Comparison of ENCODE assay signal across 18 mouse cellular contexts in the genomic region with DNA sequence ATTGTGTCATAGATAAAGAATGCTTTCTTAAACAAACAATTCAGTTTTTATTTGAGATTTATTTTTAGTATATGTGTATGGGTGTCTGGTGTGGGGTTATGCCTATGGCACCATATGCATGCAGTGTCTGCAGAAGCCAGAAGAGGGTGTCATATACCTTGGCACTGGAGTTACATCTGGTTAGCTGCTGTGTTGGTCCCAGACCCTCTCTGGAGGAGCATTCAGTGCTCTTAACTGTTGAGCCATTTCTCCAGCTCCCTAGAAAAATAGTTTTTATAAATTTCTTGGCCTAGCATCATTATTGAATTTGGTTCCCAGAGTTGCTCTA. TPM values are rescaled to one million over a fixed set of nuclear protein-coding genes. Genes with fewer than 3 reads are reported as not detected.
DNase-seq lines count a peak whose midpoint lies in the region; ATAC-seq and TF ChIP-seq lines count a peak whose summit lies in the region.
"Had no signal": no experiment of that assay in that cellular context is flagged by ENCODE, and none has a peak within 500 bp of the region (broad histone marks: within the 10 kb centered on the region; RNA-seq: fewer than 3 reads in every experiment).

No protein-coding gene starts in this region.

- H3K27ac ChIP-seq in kidney, postnatal 0 days = no peak overlapping the region
- peak overlapping the region; percentile 19; the same call in 1 of the 2 replicates for H3K27ac ChIP-seq in embryonic facial prominence, embryonic 15.5 days (replicated peaks)
- H3K27ac ChIP-seq: heart, embryonic 15.5 days; hindbrain, embryonic 10.5 days; limb, embryonic 12.5 days; lung, embryonic 15.5 days; neural tube, embryonic 15.5 days had no signal

- TF ChIP-seq CTCF in kidney, postnatal 0 days (IDR thresholded peaks at IDR 0.05; ENCODE audit: low read depth) = peak; percentile 23; the same call in 1 of the 2 replicates

- no peak overlapping the region for H3K4me2 ChIP-seq in kidney, postnatal 0 days (ENCODE audit: low read length)
- no peak overlapping the region for H3K4me2 ChIP-seq in embryonic facial prominence, embryonic 15.5 days (replicated peaks)
- H3K4me2 ChIP-seq: heart, embryonic 15.5 days; limb, embryonic 12.5 days; lung, embryonic 15.5 days; midbrain, embryonic 11.5 days; neural tube, embryonic 15.5 days had no signal

- no peaks in the 10 kb centered on the region for H3K36me3 ChIP-seq in kidney, postnatal 0 days (ENCODE audit: insufficient read depth, low read length)
- H3K36me3 ChIP-seq in embryonic facial prominence, embryonic 15.5 days = peaks cover 8% of the 10 kb centered on the region; the same call in 1 of the 2 replicates
- H3K36me3 ChIP-seq: heart, embryonic 15.5 days had no signal

- intact Hi-C loops in left cerebral cortex, postnatal 10 days (cut with DNase I) = no loop called here

- peak; percentile 4 for DNase-seq in CD4-positive, CD25-positive, alpha-beta regulatory T cell, adult 2 months (ENCODE audit: low read depth, low spot score)
- DNase-seq in kidney, postnatal 0 days (ENCODE audit: low spot score) = no peak
- no peak for DNase-seq in kidney, postnatal 25 days
- peak; percentile 75 for DNase-seq in 3T3-L1 (ENCODE audit: low read depth, low spot score)
- no peak for DNase-seq in left cerebral cortex, postnatal 10 days (ENCODE audit: extremely low spot score in 1 of 2, low spot score in 2 of 2)
- DNase-seq in right cerebral cortex, postnatal 14 days = no peak
- DNase-seq: adrenal gland, adult 8-10 months; cerebellum, adult 8-10 months; kidney, postnatal 36 days; thymus, postnatal 36 days had no signal

- no peak overlapping the region for H3K4me3 ChIP-seq in kidney, postnatal 0 days (replicated peaks; ENCODE audit: low read depth, low read length)
- no peak overlapping the region for H3K4me3 ChIP-seq in embryonic facial prominence, embryonic 15.5 days (replicated peaks)
- H3K4me3 ChIP-seq: heart, embryonic 15.5 days; hindbrain, embryonic 10.5 days; limb, embryonic 12.5 days; lung, embryonic 15.5 days; neural tube, embryonic 15.5 days had no signal

- H3K4me1 ChIP-seq in kidney, postnatal 0 days (replicated peaks; ENCODE audit: insufficient read depth, low read length) = no peaks in the 10 kb centered on the region
- peaks cover 19% of the 10 kb centered on the region; the same call in 1 of the 2 replicates for H3K4me1 ChIP-seq in embryonic facial prominence, embryonic 15.5 days
- H3K4me1 ChIP-seq: hindbrain, embryonic 10.5 days had no signal

- H3K27me3 ChIP-seq in kidney, postnatal 0 days (ENCODE audit: insufficient read depth, low read length) = no peaks in the 10 kb centered on the region
- H3K27me3 ChIP-seq in embryonic facial prominence, embryonic 15.5 days = no peaks in the 10 kb centered on the region
- H3K27me3 ChIP-seq: heart, embryonic 15.5 days; limb, embryonic 12.5 days; lung, embryonic 15.5 days; neural tube, embryonic 15.5 days had no signal

- no peak overlapping the region for H3K9ac ChIP-seq in kidney, postnatal 0 days (ENCODE audit: low read depth, low read length)
- H3K9ac ChIP-seq in embryonic facial prominence, embryonic 15.5 days = no peak overlapping the region
- H3K9ac ChIP-seq: heart, embryonic 15.5 days; limb, embryonic 12.5 days; lung, embryonic 15.5 days; neural tube, embryonic 15.5 days had no signal

- ATAC-seq in CD4-positive, CD25-positive, alpha-beta regulatory T cell, adult 4 months = no peak
- ATAC-seq in kidney, postnatal 0 days (replicated peaks; ENCODE audit: low FRiP score, low read depth) = no peak
- ATAC-seq in embryonic facial prominence, embryonic 15.5 days (ENCODE audit: insufficient number of reproducible peaks, low FRiP score, low TSS enrichment, low read depth) = peak; percentile 47; the same call in 1 of the 2 replicates

- H3K9me3 ChIP-seq in kidney, postnatal 0 days (replicated peaks; ENCODE audit: low read length) = no peaks in the 10 kb centered on the region
- no peaks in the 10 kb centered on the region for H3K9me3 ChIP-seq in embryonic facial prominence, embryonic 15.5 days (replicated peaks)
- H3K9me3 ChIP-seq: heart, embryonic 15.5 days; hindbrain, embryonic 10.5 days; limb, embryonic 12.5 days; lung, embryonic 15.5 days; neural tube, embryonic 15.5 days had no signal

RNA-seq across cellular contexts. Expression of gene Ap1g1, which starts 29.7 kb away (rescaled TPM):
- 10 to 100 TPM; 32.7 to 34.3 TPM for polyA plus RNA-seq in CD4-positive, CD25-positive, alpha-beta regulatory T cell, adult 4 months (2017; shearing (Covaris generic))
- 36.0 and 38.2 TPM in 2 replicates for polyA plus RNA-seq in kidney, postnatal 0 days (2015; fragmentation: Nextera tagmentation; extraction: Ambion mirVana)
- polyA plus RNA-seq in embryonic facial prominence, embryonic 15.5 days (2015; fragmentation: Nextera tagmentation; extraction: Ambion mirVana) = 36.4 and 38.3 TPM in 2 replicates
- total RNA-seq in left cerebral cortex, postnatal 10 days (2021) = 10 to 100 TPM; 92.9 to 95.8 TPM

Comparison
In these comparisons a context has a peak if more than half of its experiments do, and no peak if none do; other contexts are left out.
1. DNase-seq: peak in CD4-positive, CD25-positive, alpha-beta regulatory T cell, adult 2 months (single experiment) and 3T3-L1 (single experiment); none in kidney, postnatal 0 days (single experiment), kidney, postnatal 25 days (0 of 2), left cerebral cortex, postnatal 10 days (0 of 2) and right cerebral cortex, postnatal 14 days (single experiment).